8 mouse cellular contexts compared by ENCODE assay signal in genomic region chr10:128081807-128082476, GRCm38 (mm10). TPM values are rescaled to one million over a fixed set of nuclear protein-coding genes. Genes with fewer than 3 reads are reported as not detected.
DNase-seq lines count a peak whose midpoint lies in the region; ATAC-seq and TF ChIP-seq lines count a peak whose summit lies in the region.

No protein-coding gene starts in this region.

- TF ChIP-seq POLR2A in bone marrow macrophage, adult 2 months (IDR thresholded peaks at IDR 0.05; ENCODE audit: borderline replicate concordance, low read depth, low read length) = no peak

- WGBS in heart, postnatal 0 days = 33% methylated on average over 6 of the region's 6 CpGs
- WGBS in midbrain, embryonic 10.5 days = 74% methylated on average over 6 of the region's 6 CpGs

- H3K9me3 ChIP-seq in heart, postnatal 0 days (replicated peaks; ENCODE audit: control insufficient read depth, low read length) = no peaks in the 10 kb centered on the region
- no peaks in the 10 kb centered on the region for H3K9me3 ChIP-seq in midbrain, embryonic 10.5 days (replicated peaks)

- no peak for ATAC-seq in heart, postnatal 0 days (ENCODE audit: insufficient read depth, low read depth)

- no peaks in the 10 kb centered on the region for H3K27me3 ChIP-seq in heart, postnatal 0 days (ENCODE audit: control insufficient read depth, insufficient read depth, low read length)
- H3K27me3 ChIP-seq in midbrain, embryonic 10.5 days (ENCODE audit: low read depth, poor library complexity, severe bottlenecking) = no peaks in the 10 kb centered on the region

- H3K4me1 ChIP-seq in bone marrow macrophage, adult 2 months (ENCODE audit: control insufficient read depth, insufficient read depth, low read length) = peaks cover 8% of the 10 kb centered on the region
- peaks cover 11% of the 10 kb centered on the region; the same call in 1 of the 2 replicates for H3K4me1 ChIP-seq in heart, postnatal 0 days (ENCODE audit: control insufficient read depth, insufficient read depth)
- peaks cover 21% of the 10 kb centered on the region for H3K4me1 ChIP-seq in midbrain, embryonic 10.5 days

- DNase-seq in gastrocnemius, adult 2 months = no peak
- DNase-seq in gastrocnemius, postnatal 25 days = no peak
- peak; percentile 32 for DNase-seq in heart, postnatal 0 days (ENCODE audit: low spot score)
- no peak for DNase-seq in midbrain, embryonic 10.5 days (ENCODE audit: low spot score)
- no peak for DNase-seq in left cerebral cortex, postnatal 4 days
- no peak for DNase-seq in gastrocnemius, postnatal 10 days
- DNase-seq in lung, postnatal 14 days = no peak

- H3K4me3 ChIP-seq in gastrocnemius, adult 2 months = peak overlapping the region; percentile 76
- peak overlapping the region; percentile 76 for H3K4me3 ChIP-seq in bone marrow macrophage, adult 2 months (ENCODE audit: insufficient read depth, low read length)
- H3K4me3 ChIP-seq in heart, postnatal 0 days (ENCODE audit: low read depth, low read length) = peak overlapping the region; percentile 75
- H3K4me3 ChIP-seq in midbrain, embryonic 10.5 days = peak overlapping the region; percentile 76

- H3K27ac ChIP-seq in gastrocnemius, adult 2 months = peak overlapping the region; percentile 98
- H3K27ac ChIP-seq in bone marrow macrophage, adult 2 months (ENCODE audit: insufficient read depth, low read depth, low read length) = no peak overlapping the region
- H3K27ac ChIP-seq in heart, postnatal 0 days (ENCODE audit: low read depth) = peak overlapping the region; percentile 96
- H3K27ac ChIP-seq in midbrain, embryonic 10.5 days (replicated peaks) = peak overlapping the region; percentile 97; the same call in 1 of the 2 replicates

- peak overlapping the region; percentile 76 for H3K9ac ChIP-seq in heart, postnatal 0 days (replicated peaks; ENCODE audit: low read depth, low read length)

- TF ChIP-seq EP300 in heart, postnatal 0 days (IDR thresholded peaks at IDR 0.05; ENCODE audit: low read depth) = no peak

- intact Hi-C loops in gastrocnemius, adult 2 months (cut with DNase I) = loop anchor here (5.0 kb wide), 1 partner anchor 45 kb away; the partner anchor contains the start of gene Naca
- intact Hi-C loops in left cerebral cortex, postnatal 4 days (cut with DNase I) = no loop called here

- H3K4me2 ChIP-seq in heart, postnatal 0 days (ENCODE audit: low read depth, low read length) = peak overlapping the region; percentile 68

- H3K36me3 ChIP-seq in heart, postnatal 0 days (replicated peaks; ENCODE audit: control insufficient read depth, insufficient read depth, low read length) = peaks cover 25% of the 10 kb centered on the region
- H3K36me3 ChIP-seq in midbrain, embryonic 10.5 days = peaks cover 41% of the 10 kb centered on the region

- no peak for TF ChIP-seq CTCF in gastrocnemius, adult 2 months (IDR thresholded peaks at IDR 0.05)
- TF ChIP-seq CTCF in bone marrow macrophage, adult 2 months (IDR thresholded peaks at IDR 0.05; ENCODE audit: low read depth, low read length) = no peak
- TF ChIP-seq CTCF in heart, postnatal 0 days (IDR thresholded peaks at IDR 0.05; ENCODE audit: low read depth) = no peak

RNA-seq across cellular contexts. Expression of gene Atp5b, which starts 1.1 kb away (rescaled TPM):
- 1,000 to 10,000 TPM; 3,225 to 4,497 TPM for total RNA-seq in gastrocnemius, adult 2 months (2021)
- 1,000 to 10,000 TPM; 3,933 to 4,186 TPM for total RNA-seq in gastrocnemius, postnatal 25 days (2021)
- 483 and 528 TPM in 2 replicates for polyA plus RNA-seq in bone marrow macrophage, adult 2 months (2012; ENCODE audit: insufficient read depth, insufficient read length, missing spikeins)
- total RNA-seq in heart, postnatal 0 days (2014; rRNA removed; ENCODE audit: low replicate concordance) = 19,517 and 23,614 TPM in 2 replicates
- polyA plus RNA-seq in heart, postnatal 0 days (2015; fragmentation: Nextera tagmentation; extraction: Ambion mirVana) = 9,758 and 9,784 TPM in 2 replicates
- 2,205 and 2,316 TPM in 2 replicates for polyA plus RNA-seq in midbrain, embryonic 10.5 days (2016; fragmentation: Nextera tagmentation; extraction: Ambion mirVana)
- 1,000 to 10,000 TPM; 1,302 to 1,309 TPM for total RNA-seq in left cerebral cortex, postnatal 4 days (2021)
- 1,000 to 10,000 TPM; 3,585 to 4,036 TPM for total RNA-seq in gastrocnemius, postnatal 10 days (2021)

RNA-seq across cellular contexts. Expression of gene Baz2a, which starts 9.4 kb away (rescaled TPM):
- total RNA-seq in gastrocnemius, adult 2 months (2021) = 10 to 100 TPM; 12.7 to 13.2 TPM
- total RNA-seq in gastrocnemius, postnatal 25 days (2021) = 10 to 100 TPM; 11.4 to 12.0 TPM
- polyA plus RNA-seq in bone marrow macrophage, adult 2 months (2012; ENCODE audit: insufficient read depth, insufficient read length, missing spikeins) = 49.0 and 52.9 TPM in 2 replicates
- total RNA-seq in heart, postnatal 0 days (2014; rRNA removed; ENCODE audit: low replicate concordance) = 15.8 and 16.7 TPM in 2 replicates
- polyA plus RNA-seq in heart, postnatal 0 days (2015; fragmentation: Nextera tagmentation; extraction: Ambion mirVana) = 7.2 and 7.7 TPM in 2 replicates
- 14.3 and 16.7 TPM in 2 replicates for polyA plus RNA-seq in midbrain, embryonic 10.5 days (2016; fragmentation: Nextera tagmentation; extraction: Ambion mirVana)
- 10 to 100 TPM; 34.5 to 36.2 TPM for total RNA-seq in left cerebral cortex, postnatal 4 days (2021)
- total RNA-seq in gastrocnemius, postnatal 10 days (2021) = 10 to 100 TPM; 16.1 to 22.7 TPM

RNA-seq across cellular contexts. Expression of gene Ptges3, which starts 23.2 kb away (rescaled TPM):
- total RNA-seq in gastrocnemius, adult 2 months (2021) = 10 to 100 TPM; 75.4 to 81.3 TPM
- 10 to 100 TPM; 61.5 to 62.3 TPM for total RNA-seq in gastrocnemius, postnatal 25 days (2021)
- 152 and 160 TPM in 2 replicates for polyA plus RNA-seq in bone marrow macrophage, adult 2 months (2012; ENCODE audit: insufficient read depth, insufficient read length, missing spikeins)
- total RNA-seq in heart, postnatal 0 days (2014; rRNA removed; ENCODE audit: low replicate concordance) = 48.4 and 59.2 TPM in 2 replicates
- polyA plus RNA-seq in heart, postnatal 0 days (2015; fragmentation: Nextera tagmentation; extraction: Ambion mirVana) = 209 and 211 TPM in 2 replicates
- polyA plus RNA-seq in midbrain, embryonic 10.5 days (2016; fragmentation: Nextera tagmentation; extraction: Ambion mirVana) = 669 and 729 TPM in 2 replicates
- total RNA-seq in left cerebral cortex, postnatal 4 days (2021) = 100 to 1,000 TPM; 179 to 184 TPM
- total RNA-seq in gastrocnemius, postnatal 10 days (2021) = 10 to 100 TPM; 76.1 to 84.5 TPM

RNA-seq across cellular contexts. Expression of gene Naca, which starts 46.6 kb away (rescaled TPM):
- 100 to 1,000 TPM; 385 to 418 TPM for total RNA-seq in gastrocnemius, adult 2 months (2021)
- total RNA-seq in gastrocnemius, postnatal 25 days (2021) = 100 to 1,000 TPM; 339 to 340 TPM
- polyA plus RNA-seq in bone marrow macrophage, adult 2 months (2012; ENCODE audit: insufficient read depth, insufficient read length, missing spikeins) = 540 and 609 TPM in 2 replicates
- total RNA-seq in heart, postnatal 0 days (2014; rRNA removed; ENCODE audit: low replicate concordance) = 307 and 346 TPM in 2 replicates
- polyA plus RNA-seq in heart, postnatal 0 days (2015; fragmentation: Nextera tagmentation; extraction: Ambion mirVana) = 370 and 382 TPM in 2 replicates
- 814 and 925 TPM in 2 replicates for polyA plus RNA-seq in midbrain, embryonic 10.5 days (2016; fragmentation: Nextera tagmentation; extraction: Ambion mirVana)
- 100 to 1,000 TPM; 481 to 496 TPM for total RNA-seq in left cerebral cortex, postnatal 4 days (2021)
- total RNA-seq in gastrocnemius, postnatal 10 days (2021) = 100 to 1,000 TPM; 517 to 566 TPM
